Mouse (Mus musculus) liver, embryonic 14.5 days (tissue): ENCODE measurements around the gene Atp13a4. TPM values are rescaled to one million over a fixed set of nuclear protein-coding genes. Genes with fewer than 3 reads are reported as not detected.

Experiments used
- ATAC-seq: fragments of 200-750 bp; cut with Nextera tagmentation; 2 replicates; pipeline ENCODE4 v1.8.0; 2017; ENCODE audit warnings: moderate number of reproducible peaks, mild to moderate bottlenecking, moderate library complexity; ENCODE audit not compliant: insufficient read depth
- DNase-seq, 3 experiments: peaks; one replicate each; pipeline ENCODE4 v3.0.0-alpha.2; 2012 to 2013; ENCODE audit warnings: low read depth in 3 of 3, low spot score in 3 of 3
- H3K27ac ChIP-seq: fragments of 300-500 bp; sonication (generic); 2 replicates; pipeline ENCODE4 v1.5.1; 2014; ENCODE audit warnings: moderate library complexity, mild to moderate bottlenecking, control low read depth, inconsistent platforms
- H3K27me3 ChIP-seq: fragments of 300-500 bp; sonication (generic); 2 replicates; pipeline ENCODE4 v1.6.1; 2014; ENCODE audit warnings: mild to moderate bottlenecking, low read length, moderate library complexity; ENCODE audit not compliant: control insufficient read depth, insufficient read depth
- H3K36me3 ChIP-seq: fragments of 300-500 bp; sonication (generic); replicated peaks from 2 replicates; pipeline ENCODE4 v1.6.1; 2014; ENCODE audit warnings: low read depth; ENCODE audit not compliant: control insufficient read depth, insufficient read depth
- H3K4me1 ChIP-seq, 2 experiments: fragments of 200-500 bp in 1 of 2; fragments of 300-500 bp in 1 of 2; sonication (generic) in 1 of 2; replicated peaks; 2 replicates each; pipeline ENCODE4 v1.6.1; 2012 to 2014; ENCODE audit warnings: antibody characterized with exemption in 1 of 2, inconsistent platforms in 1 of 2, low read length in 1 of 2; ENCODE audit not compliant: control insufficient read depth in 2 of 2, insufficient read depth in 2 of 2
- H3K4me2 ChIP-seq: fragments of 300-500 bp; sonication (generic); 2 replicates; pipeline ENCODE4 v1.6.1; 2014; ENCODE audit warnings: low read depth, mild to moderate bottlenecking, control low read depth, moderate library complexity
- H3K4me3 ChIP-seq, 2 experiments: fragments of 200-500 bp in 1 of 2; fragments of 300-500 bp in 1 of 2; sonication (generic) in 1 of 2; 2 replicates each; pipeline ENCODE4 v1.5.1; 2012 to 2014; ENCODE audit warnings: low read depth in 2 of 2, low read length in 2 of 2, mild to moderate bottlenecking in 2 of 2, control low read depth in 1 of 2, inconsistent platforms in 1 of 2, moderate library complexity in 1 of 2; ENCODE audit not compliant: insufficient read depth in 1 of 2
- H3K9ac ChIP-seq: fragments of 300-500 bp; sonication (generic); replicated peaks from 2 replicates; pipeline ENCODE4 v1.6.1; 2014; ENCODE audit warnings: mild to moderate bottlenecking, control low read depth, moderate library complexity
- H3K9me3 ChIP-seq: fragments of 300-500 bp; sonication (generic); 2 replicates; pipeline ENCODE4 v1.6.1; 2016; ENCODE audit warnings: low read length, mixed read lengths; ENCODE audit not compliant: control insufficient read depth
- CTCF ChIP-seq: IDR thresholded peaks from 2 replicates; pipeline ENCODE4 v1.5.1; 2016; ENCODE audit warnings: antibody characterized with exemption, low read depth, control low read depth
- EP300 ChIP-seq: IDR thresholded peaks from 2 replicates; pipeline ENCODE4 v1.6.1; 2016; ENCODE audit warnings: antibody characterized with exemption, low read depth
- WGBS: fragments of 180-500 bp; shearing (Covaris S2); extraction: QIAGEN DNeasy Blood & Tissue Kit; methylation state at CpG from one replicate; pipeline ENCODE4 v1.1.7; 2014; ENCODE audit not compliant: insufficient replicate concordance; 5-methylcytosine and 5-hydroxymethylcytosine counted together
- polyA plus RNA-seq, 2 experiments: library from polyadenylated mRNA; depleted of rRNA in 1 of 2; stranded (reverse) in 1 of 2; unstranded in 1 of 2; fragments of >200 nt; fragmentation: Nextera tagmentation in 1 of 2; extraction: Ambion mirVana in 1 of 2; gene quantifications; 2 replicates each; pipeline versions ENCODE4 v1.2.1 to v1.2.3; 2012 to 2014

Atp13a4 gene
- polyA plus RNA-seq, 2 experiments: not detected

- H3K4me2 ChIP-seq: no peak overlapping the region
- H3K9me3 ChIP-seq: no peaks in the 10 kb centered on the region
- H3K27me3 ChIP-seq: no peaks in the 10 kb centered on the region
- no peak overlapping the region for H3K27ac ChIP-seq
- DNase-seq: no peak
- ATAC-seq: no peak
- no peak for TF ChIP-seq EP300
- TF ChIP-seq CTCF: no peak
- WGBS: 79% methylated on average over 10 of the region's 10 CpGs
- no peaks in the 10 kb centered on the region for H3K36me3 ChIP-seq
- H3K4me3 ChIP-seq: no peak overlapping the region
- no peak overlapping the region for H3K9ac ChIP-seq
- H3K4me1 ChIP-seq: no peaks in the 10 kb centered on the region
Measured at GRCm38 (mm10) chr16:29407319-29407718, 137.3 kb downstream of the Atp13a4 start.

- no peak overlapping the region for H3K27ac ChIP-seq
- H3K9me3 ChIP-seq: no peaks in the 10 kb centered on the region
- no peak overlapping the region for H3K9ac ChIP-seq
- TF ChIP-seq CTCF (no peak), EP300 (no peak)
- DNase-seq (no peak), ATAC-seq (no peak)
- H3K4me2 ChIP-seq: no peak overlapping the region
- no peak overlapping the region for H3K4me3 ChIP-seq
- no peaks in the 10 kb centered on the region for H3K4me1 ChIP-seq
- H3K27me3 ChIP-seq: no peaks in the 10 kb centered on the region
- WGBS: 57% methylated on average over 2 of the region's 2 CpGs
- H3K36me3 ChIP-seq: no peaks in the 10 kb centered on the region
Measured at GRCm38 (mm10) chr16:29399079-29399478, 145.6 kb downstream of the Atp13a4 start.

- no peak overlapping the region for H3K4me3 ChIP-seq
Measured at GRCm38 (mm10) chr16:29384781-29385180, 159.9 kb downstream of the Atp13a4 start.

GRCm38 (mm10) chr16:29378458-29378857, 166.2 kb downstream of the Atp13a4 start, which contains the start of gene Atp13a5:
Gene Atp13a5, minus strand, starts transcription at chr16:29378732.
- Histone ChIP-seq H3K9ac (no peak within 1 kb of the TSS), H3K27me3 (no peaks in the 10 kb centered on the region), H3K4me3 (no peak within 1 kb of the TSS), H3K27ac (no peak within 1 kb of the TSS), H3K36me3 (no peaks in the 10 kb centered on the region), H3K4me1 (no peaks in the 10 kb centered on the region), H3K4me2 (no peak within 1 kb of the TSS), H3K9me3 (no peaks in the 10 kb centered on the region)
- TF ChIP-seq EP300: no peak
- no peak for TF ChIP-seq CTCF
- 41% methylated on average over 4 of the region's 4 CpGs for WGBS
- ATAC-seq: no peak
- DNase-seq: no peak

More at GRCm38 (mm10) chr16:29384781-29385180, 159.9 kb downstream of the Atp13a4 start:
- no peak overlapping the region for H3K4me2 ChIP-seq
- ATAC-seq (no peak), DNase-seq (no peak)
- no peak overlapping the region for H3K27ac ChIP-seq
- H3K27me3 ChIP-seq: no peaks in the 10 kb centered on the region
- no peak for TF ChIP-seq EP300
- TF ChIP-seq CTCF: no peak
- H3K4me1 ChIP-seq: no peaks in the 10 kb centered on the region
- no peaks in the 10 kb centered on the region for H3K9me3 ChIP-seq
- H3K36me3 ChIP-seq: no peaks in the 10 kb centered on the region
- H3K9ac ChIP-seq: no peak overlapping the region
- WGBS: 58% methylated on average over 4 of the region's 4 CpGs

- Histone ChIP-seq H3K9ac (no peak overlapping the region), H3K9me3 (no peaks in the 10 kb centered on the region), H3K36me3 (no peaks in the 10 kb centered on the region), H3K27me3 (no peaks in the 10 kb centered on the region), H3K4me1 (no peaks in the 10 kb centered on the region), H3K4me3 (no peak overlapping the region), H3K27ac (no peak overlapping the region), H3K4me2 (no peak overlapping the region)
- DNase-seq: no peak
- ATAC-seq: no peak
- no peak for TF ChIP-seq EP300
- TF ChIP-seq CTCF: no peak
- WGBS: 63% methylated on average over 8 of the region's 8 CpGs
Measured at GRCm38 (mm10) chr16:29374636-29375035, 170.0 kb downstream of the Atp13a4 start.

Other genes starting within 250 kb of the Atp13a4 start
- 0.01 TPM in 1 of 2 replicates, not detected in the other for gene Atp13a5, start 166.1 kb downstream of the Atp13a4 start, polyA plus RNA-seq (2012; rRNA removed)
- not detected in 2 replicates for gene Atp13a5, start 166.1 kb downstream of the Atp13a4 start, polyA plus RNA-seq (2014; fragmentation: Nextera tagmentation; extraction: Ambion mirVana)
- 5.1 and 9.6 TPM in 2 replicates for gene Opa1, start 34.5 kb upstream of the Atp13a4 start, polyA plus RNA-seq (2012; rRNA removed)
- 17.0 and 20.5 TPM in 2 replicates for gene Opa1, start 34.5 kb upstream of the Atp13a4 start, polyA plus RNA-seq (2014; fragmentation: Nextera tagmentation; extraction: Ambion mirVana)